Mouse (Mus musculus) olfactory bulb, adult 2 months (tissue): ENCODE results near the gene Syn3.

Experiments used
- CTCF ChIP-seq: fragments of 200-500 bp; IDR thresholded peaks from 2 replicates; pipeline ENCODE4 v1.5.1; 2012; ENCODE audit warnings: low read depth, mild to moderate bottlenecking, low read length, moderate library complexity; ENCODE audit not compliant: insufficient read depth
- POLR2A ChIP-seq: fragments of 200-500 bp; IDR thresholded peaks from 2 replicates; pipeline ENCODE4 v1.6.1; 2012; ENCODE audit warnings: mild to moderate bottlenecking, low read depth, low read length, moderate library complexity; ENCODE audit not compliant: insufficient read depth

DNA sequence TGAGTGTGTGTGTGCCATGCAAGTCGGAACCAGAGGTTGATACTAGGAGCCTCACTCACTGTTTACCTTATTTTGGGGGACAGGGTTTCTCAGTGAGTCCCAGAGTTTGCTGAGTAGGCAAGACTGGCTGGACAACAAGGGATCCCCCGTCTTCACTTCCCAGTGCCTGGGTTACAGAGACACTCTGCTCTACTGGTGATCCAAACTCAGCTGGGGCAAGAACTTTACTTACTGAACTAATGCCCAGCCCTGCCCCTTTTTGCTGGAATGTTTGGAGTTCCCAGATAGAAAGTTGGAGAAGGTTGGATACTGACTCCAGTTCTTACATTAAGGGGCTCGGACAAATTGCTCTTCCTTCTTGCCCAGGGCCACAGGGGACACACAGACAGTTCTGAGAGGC, 109.3 kb downstream of the Syn3 start:
- no peak for TF ChIP-seq CTCF
- no peak for TF ChIP-seq POLR2A
